Mouse (Mus musculus) G1E (cell line): ENCODE data around the gene Tnfsf12.

Experiments used
- CTCF ChIP-seq: IDR thresholded peaks from 2 replicates; pipeline ENCODE4 v1.5.1; 2012; ENCODE audit warnings: low read depth, low read length, inconsistent platforms, mixed read lengths
- GATA1 ChIP-seq: IDR thresholded peaks from 2 replicates; pipeline ENCODE4 v1.6.1; 2012; ENCODE audit warnings: borderline replicate concordance, low read length, inconsistent platforms, mixed read lengths
- GATA2 ChIP-seq: IDR thresholded peaks from 2 replicates; pipeline ENCODE4 v1.6.1; 2012; ENCODE audit warnings: low read depth, low read length, inconsistent platforms, borderline replicate concordance
- POLR2AphosphoS5 ChIP-seq: IDR thresholded peaks from 2 replicates; pipeline ENCODE4 v1.6.1; 2012; ENCODE audit warnings: low read depth, low read length, inconsistent platforms; ENCODE audit not compliant: insufficient replicate concordance
- TAL1 ChIP-seq: conservative IDR thresholded peaks from 2 replicates; pipeline ENCODE4 v1.6.1; 2012; ENCODE audit warnings: low read depth, low read length, inconsistent platforms, mixed read lengths

GRCm38 (mm10) chr11:69684128-69684745 is 11.4 kb downstream of the Tnfsf12 start:
- TF ChIP-seq CTCF, result no peak
- no peak for TF ChIP-seq TAL1
- TF ChIP-seq POLR2AphosphoS5, result no peak
- TF ChIP-seq GATA1, result no peak
- TF ChIP-seq GATA2, result no peak
